8 mouse cellular contexts compared by ENCODE assay signal in genomic region chr9:110742295-110742950, GRCm38 (mm10). TPM values are rescaled to one million over a fixed set of nuclear protein-coding genes. Genes with fewer than 3 reads are reported as not detected.
A peak's percentile ranks its signal among the peaks of the same experiment; 100 is the strongest.
DNase-seq lines count a peak whose midpoint lies in the region; ATAC-seq lines count a peak whose summit lies in the region.

No protein-coding gene starts in this region.

- peaks cover 3% of the 10 kb centered on the region for H3K27me3 ChIP-seq in neural tube, embryonic 14.5 days (ENCODE audit: control insufficient read depth, insufficient read depth, low read length)

- intact Hi-C loops in heart, postnatal 14 days (cut with DNase I) = no loop called here

- H3K4me1 ChIP-seq in neural tube, embryonic 14.5 days (ENCODE audit: control insufficient read depth, insufficient read depth, low read length) = peaks cover 5% of the 10 kb centered on the region; the same call in 1 of the 2 replicates

- peak overlapping the region; percentile 64 for H3K4me3 ChIP-seq in neural tube, embryonic 14.5 days (ENCODE audit: low read depth, low read length)

- peak; percentile 16 for DNase-seq in kidney, adult 11 months
- DNase-seq in kidney, adult 9 months = no peak
- peak; percentile 70 for DNase-seq in embryo, embryonic 10 days (ENCODE audit: low spot score)
- peak; percentile 43 to 50 for DNase-seq in heart, postnatal 14 days
- peak; percentile 43 for DNase-seq in liver
- DNase-seq in frontal cortex, postnatal 25 days (ENCODE audit: low spot score in 2 of 2) = no peak
- no peak for DNase-seq in urinary bladder, adult 2 months (ENCODE audit: low spot score)

- no peaks in the 10 kb centered on the region for H3K9me3 ChIP-seq in neural tube, embryonic 14.5 days (ENCODE audit: control insufficient read depth, low read length)

- ATAC-seq in neural tube, embryonic 14.5 days (ENCODE audit: low read depth) = peak; percentile 68

- H3K9ac ChIP-seq in neural tube, embryonic 14.5 days (replicated peaks; ENCODE audit: low read depth, low read length) = peak overlapping the region; percentile 73

- 0 out of 2 replicates have a peak overlapping the region, but pooled peaks have one; percentile 16 for H3K27ac ChIP-seq in neural tube, embryonic 14.5 days (ENCODE audit: low read depth, low read length)

- under 1% methylated on average over 34 of the region's 71 CpGs for WGBS in neural tube, embryonic 14.5 days

- H3K36me3 ChIP-seq in neural tube, embryonic 14.5 days (ENCODE audit: control insufficient read depth, insufficient read depth, low read length) = no peaks in the 10 kb centered on the region

- peak overlapping the region; percentile 98 for H3K4me2 ChIP-seq in neural tube, embryonic 14.5 days (ENCODE audit: low read depth, low read length)

RNA-seq across cellular contexts. Expression of gene Myl3, which starts 0.8 kb away (rescaled TPM):
- over 10,000 TPM; 11,266 to 12,112 TPM for total RNA-seq in heart, postnatal 14 days (2021)
- 0.50 and 0.66 TPM in 2 replicates for polyA plus RNA-seq in neural tube, embryonic 14.5 days (2014; fragmentation: Nextera tagmentation; extraction: Ambion mirVana)
- not detected in 2 replicates for polyA plus RNA-seq in urinary bladder, adult 2 months (2012; rRNA removed)

RNA-seq across cellular contexts. Expression of gene Pth1r, which starts 4.5 kb away (rescaled TPM):
- 1 to 10 TPM; 9.1 TPM for total RNA-seq in heart, postnatal 14 days (2021)
- 5.2 and 11.3 TPM in 2 replicates for polyA plus RNA-seq in neural tube, embryonic 14.5 days (2014; fragmentation: Nextera tagmentation; extraction: Ambion mirVana)
- 20.4 and 23.0 TPM in 2 replicates for polyA plus RNA-seq in urinary bladder, adult 2 months (2012; rRNA removed)

RNA-seq across cellular contexts. Expression of gene Prss42, which starts 55.5 kb away (rescaled TPM):
- not detected for total RNA-seq in heart, postnatal 14 days (2021)
- not detected in 2 replicates for polyA plus RNA-seq in neural tube, embryonic 14.5 days (2014; fragmentation: Nextera tagmentation; extraction: Ambion mirVana)
- polyA plus RNA-seq in urinary bladder, adult 2 months (2012; rRNA removed) = not detected in 2 replicates

Comparison
In these comparisons a context has a peak if more than half of its experiments do, and no peak if none do; other contexts are left out.
1. DNase-seq: peak in kidney, adult 11 months (single experiment), embryo, embryonic 10 days (single experiment), heart, postnatal 14 days (2 of 2) and liver (single experiment); none in kidney, adult 9 months (single experiment), frontal cortex, postnatal 25 days (0 of 2) and urinary bladder, adult 2 months (single experiment).